Mouse (Mus musculus) testis, adult 2 months (tissue): ENCODE data around the gene Gm28305.
A peak's percentile ranks its signal among the peaks of the same experiment; 100 is the strongest.

ENCODE experiments used
- CTCF ChIP-seq: fragments of 200-500 bp; IDR thresholded peaks from 2 replicates; pipeline ENCODE4 v1.5.1; 2012; ENCODE audit warnings: low read depth, mild to moderate bottlenecking, inconsistent platforms, low read length, moderate library complexity; ENCODE audit not compliant: control insufficient read depth, insufficient read depth, insufficient replicate concordance
- POLR2A ChIP-seq: fragments of 200-500 bp; IDR thresholded peaks from 2 replicates; pipeline ENCODE4 v1.6.1; 2012; ENCODE audit warnings: low read depth, mild to moderate bottlenecking, inconsistent platforms, low read length, moderate library complexity; ENCODE audit not compliant: control insufficient read depth

GRCm38 (mm10) chr9:104001921-104002859 is 38.3 kb upstream of the Gm28305 start, which contains the start of gene Nphp3:
- TF ChIP-seq CTCF = no peak
- TF ChIP-seq POLR2A = peak; percentile 59
